Mouse (Mus musculus) heart, adult 2 months (tissue): ENCODE measurements around the gene Cntfr. TPM values are rescaled to one million over a fixed set of nuclear protein-coding genes. Genes with fewer than 3 reads are reported as not detected.
A peak's percentile ranks its signal among the peaks of the same experiment; 100 is the strongest.

ENCODE experiments used
- DNase-seq, 2 experiments: peaks; one replicate each; pipeline ENCODE4 v3.0.0; 2021
- H3K27ac ChIP-seq: fragments of 200-600 bp; 2 replicates; pipeline ENCODE4 v1.8.1; 2022
- H3K27me3 ChIP-seq: fragments of 200-500 bp; 2 replicates; pipeline ENCODE4 v1.6.1; 2012; ENCODE audit warnings: mild to moderate bottlenecking, low read length, inconsistent platforms, mixed read lengths; ENCODE audit not compliant: control insufficient read depth, insufficient read depth
- H3K36me3 ChIP-seq: fragments of 200-500 bp; 2 replicates; pipeline ENCODE4 v1.6.1; 2012; ENCODE audit warnings: low read length, inconsistent platforms; ENCODE audit not compliant: control insufficient read depth, insufficient read depth
- H3K4me1 ChIP-seq: fragments of 200-500 bp; 2 replicates; pipeline ENCODE4 v1.6.1; 2011; ENCODE audit warnings: low read length; ENCODE audit not compliant: control insufficient read depth, insufficient read depth
- H3K4me3 ChIP-seq: fragments of 200-600 bp; 2 replicates; pipeline ENCODE4 v1.8.1; 2022
- H3K79me2 ChIP-seq: fragments of 200-500 bp; replicated peaks from 2 replicates; pipeline ENCODE4 v1.6.1; 2012; ENCODE audit warnings: mild to moderate bottlenecking, inconsistent platforms, low read length, moderate library complexity, mixed read lengths; ENCODE audit not compliant: control insufficient read depth, insufficient read depth
- H3K9ac ChIP-seq: fragments of 200-500 bp; 2 replicates; pipeline ENCODE4 v1.6.1; 2012; ENCODE audit warnings: low read depth, mild to moderate bottlenecking, control low read depth, inconsistent platforms, low read length, mixed read lengths
- CTCF ChIP-seq: fragments of 200-600 bp; IDR thresholded peaks from 2 replicates; pipeline ENCODE4 v1.8.1; 2022; ENCODE audit warnings: antibody characterized with exemption, mild to moderate bottlenecking, moderate library complexity
- EP300 ChIP-seq: fragments of 200-500 bp; IDR thresholded peaks from 2 replicates; pipeline ENCODE4 v1.6.1; 2011; ENCODE audit warnings: low read depth, low read length, control low read depth; ENCODE audit not compliant: insufficient read depth
- POLR2A ChIP-seq: fragments of 200-500 bp; IDR thresholded peaks from 2 replicates; pipeline ENCODE4 v1.6.1; 2011; ENCODE audit warnings: mild to moderate bottlenecking, low read depth, low read length, control low read depth; ENCODE audit not compliant: insufficient read depth
- WGBS: fragments of 180-500 bp; shearing (Covaris S2); methylation state at CpG from one replicate; pipeline ENCODE4 v1.1.7; 2018; 5-methylcytosine and 5-hydroxymethylcytosine counted together
- intact Hi-C: fragments of 180-260 bp; cut with DNase I; formaldehyde crosslinking; loops from one replicate; pipeline ENCODE4 v1.15.1; 2025
- polyA plus RNA-seq: library from polyadenylated mRNA; depleted of rRNA; stranded (reverse); fragments of >200 nt; gene quantifications from 2 replicates; pipeline ENCODE4 v1.2.3, GENCODE M21; 2012
- total RNA-seq, 2 experiments: library from RNA; stranded (reverse); gene quantifications; 2 replicates each; pipeline ENCODE4 v1.2.3; 2021

Cntfr gene
- total and polyA plus RNA-seq, 3 experiments, result 4.1 to 11.4 (median 5.4) TPM

- Histone ChIP-seq H3K27ac (no peak overlapping the region), H3K79me2 (no peaks in the 10 kb centered on the region), H3K4me3 (no peak overlapping the region), H3K27me3 (no peaks in the 10 kb centered on the region), H3K9ac (no peak overlapping the region), H3K4me1 (no peaks in the 10 kb centered on the region), H3K36me3 (no peaks in the 10 kb centered on the region)
- no peak for TF ChIP-seq EP300
- TF ChIP-seq CTCF, result no peak
- TF ChIP-seq POLR2A, result no peak
- no peak for DNase-seq
- 26% methylated on average over 25 of the region's 25 CpGs for WGBS
- intact Hi-C loops, result no loop called here
These were observed 38.1 kb downstream of the Cntfr start for GRCm38 (mm10) chr4:41658566-41659384.

DNA sequence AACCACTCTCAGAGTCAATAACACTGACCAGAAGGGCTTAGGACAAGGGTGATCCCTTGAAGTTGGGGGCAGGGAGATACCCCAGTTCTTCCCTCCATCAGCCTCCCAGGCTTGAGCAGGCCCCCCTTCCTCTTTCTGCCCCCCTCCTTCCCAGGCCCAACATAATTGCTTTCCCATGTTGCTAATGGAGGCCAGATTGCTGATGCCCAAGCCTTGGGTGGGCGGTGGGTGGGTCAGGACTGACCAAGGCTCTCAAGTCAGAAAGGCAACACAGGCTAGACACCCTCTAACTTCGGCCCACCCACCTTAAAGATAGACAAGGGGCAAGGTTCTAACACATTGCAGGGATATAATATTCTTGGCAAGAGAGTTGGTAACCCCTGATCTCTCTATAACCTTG is 41.4 kb downstream of the Cntfr start:
- intact Hi-C loops, result loop anchor here (2.0 kb wide), 1 partner anchor 53 kb away; no protein-coding TSS in a partner anchor
- no peaks in the 10 kb centered on the region for H3K79me2 ChIP-seq
- no peak for DNase-seq
- no peak overlapping the region for H3K9ac ChIP-seq
- no peaks in the 10 kb centered on the region for H3K4me1 ChIP-seq
- TF ChIP-seq CTCF, result no peak
- no peak for TF ChIP-seq EP300
- TF ChIP-seq POLR2A, result no peak
- H3K27me3 ChIP-seq, result no peaks in the 10 kb centered on the region
- 84% methylated on average over 2 of the region's 2 CpGs for WGBS
- no peak overlapping the region for H3K27ac ChIP-seq
- H3K36me3 ChIP-seq, result no peaks in the 10 kb centered on the region
- H3K4me3 ChIP-seq, result no peak overlapping the region

GRCm38 (mm10) chr4:41654217-41654616 is 42.7 kb downstream of the Cntfr start:
- no peaks in the 10 kb centered on the region for H3K36me3 ChIP-seq
- intact Hi-C loops, result loop anchor here (2.0 kb wide), 1 partner anchor 55 kb away; no protein-coding TSS in a partner anchor
- H3K9ac ChIP-seq, result no peak overlapping the region
- 22% methylated on average over 7 of the region's 7 CpGs for WGBS
- H3K79me2 ChIP-seq, result no peaks in the 10 kb centered on the region
- H3K4me3 ChIP-seq, result no peak overlapping the region
- peak; percentile 42 to 72 for DNase-seq
- H3K27ac ChIP-seq, result no peak overlapping the region
- no peaks in the 10 kb centered on the region for H3K27me3 ChIP-seq
- H3K4me1 ChIP-seq, result no peaks in the 10 kb centered on the region
- TF ChIP-seq POLR2A (no peak), EP300 (no peak), CTCF (peak; percentile 74)

GRCm38 (mm10) chr4:41653730-41654129 is 43.2 kb downstream of the Cntfr start:
- 45% methylated on average over 6 of the region's 6 CpGs for WGBS
- Histone ChIP-seq H3K4me1 (no peaks in the 10 kb centered on the region), H3K79me2 (no peaks in the 10 kb centered on the region), H3K27ac (no peak overlapping the region), H3K4me3 (no peak overlapping the region), H3K36me3 (no peaks in the 10 kb centered on the region), H3K27me3 (no peaks in the 10 kb centered on the region), H3K9ac (no peak overlapping the region)
- TF ChIP-seq EP300 (no peak), POLR2A (no peak), CTCF (no peak; the same call in 1 of the 2 replicates)
- DNase-seq, result no peak
- intact Hi-C loops, result loop anchor here (1.0 to 2.0 kb wide), 6 partner anchors 39 to 185 kb away; no protein-coding TSS in a partner anchor

- TF ChIP-seq EP300 (0 out of 2 replicates have a peak, but pooled peaks have one; percentile 4), CTCF (peak; percentile 96), POLR2A (no peak)
- Histone ChIP-seq H3K36me3 (no peaks in the 10 kb centered on the region), H3K4me3 (no peak overlapping the region), H3K9ac (no peak overlapping the region), H3K79me2 (no peaks in the 10 kb centered on the region), H3K27ac (no peak overlapping the region), H3K27me3 (no peaks in the 10 kb centered on the region), H3K4me1 (no peaks in the 10 kb centered on the region)
- 47% methylated on average over 6 of the region's 6 CpGs for WGBS
- peak; percentile 50 to 76 for DNase-seq
- intact Hi-C loops, result loop anchor here (1.0 to 2.0 kb wide), 5 partner anchors 38 to 184 kb away; no protein-coding TSS in a partner anchor
These were observed 43.6 kb downstream of the Cntfr start for GRCm38 (mm10) chr4:41653296-41653695.

GRCm38 (mm10) chr4:41648627-41649026 is 48.3 kb downstream of the Cntfr start:
- H3K36me3 ChIP-seq, result no peaks in the 10 kb centered on the region
- H3K4me1 ChIP-seq, result no peaks in the 10 kb centered on the region
- WGBS, result 57% methylated on average over 7 of the region's 7 CpGs
- no peaks in the 10 kb centered on the region for H3K79me2 ChIP-seq
- no peak for DNase-seq
- no peak overlapping the region for H3K27ac ChIP-seq
- H3K4me3 ChIP-seq, result no peak overlapping the region
- H3K9ac ChIP-seq, result no peak overlapping the region
- TF ChIP-seq POLR2A (no peak), EP300 (no peak), CTCF (no peak)
- intact Hi-C loops, result no loop called here
- no peaks in the 10 kb centered on the region for H3K27me3 ChIP-seq
